Mouse (Mus musculus): ENCODE data around the gene Npdc1.

Gene Npdc1

GRCm38 (mm10) chr2:25430395-25431233, 31.5 kb downstream of the Npdc1 start:
- DNase-seq (ENCODE audit: low spot score in 2 of 2) = no peak

GRCm38 (mm10) chr2:25431308-25431855, 32.2 kb downstream of the Npdc1 start:
- no peak for DNase-seq (ENCODE audit: low spot score in 2 of 2)

DNA sequence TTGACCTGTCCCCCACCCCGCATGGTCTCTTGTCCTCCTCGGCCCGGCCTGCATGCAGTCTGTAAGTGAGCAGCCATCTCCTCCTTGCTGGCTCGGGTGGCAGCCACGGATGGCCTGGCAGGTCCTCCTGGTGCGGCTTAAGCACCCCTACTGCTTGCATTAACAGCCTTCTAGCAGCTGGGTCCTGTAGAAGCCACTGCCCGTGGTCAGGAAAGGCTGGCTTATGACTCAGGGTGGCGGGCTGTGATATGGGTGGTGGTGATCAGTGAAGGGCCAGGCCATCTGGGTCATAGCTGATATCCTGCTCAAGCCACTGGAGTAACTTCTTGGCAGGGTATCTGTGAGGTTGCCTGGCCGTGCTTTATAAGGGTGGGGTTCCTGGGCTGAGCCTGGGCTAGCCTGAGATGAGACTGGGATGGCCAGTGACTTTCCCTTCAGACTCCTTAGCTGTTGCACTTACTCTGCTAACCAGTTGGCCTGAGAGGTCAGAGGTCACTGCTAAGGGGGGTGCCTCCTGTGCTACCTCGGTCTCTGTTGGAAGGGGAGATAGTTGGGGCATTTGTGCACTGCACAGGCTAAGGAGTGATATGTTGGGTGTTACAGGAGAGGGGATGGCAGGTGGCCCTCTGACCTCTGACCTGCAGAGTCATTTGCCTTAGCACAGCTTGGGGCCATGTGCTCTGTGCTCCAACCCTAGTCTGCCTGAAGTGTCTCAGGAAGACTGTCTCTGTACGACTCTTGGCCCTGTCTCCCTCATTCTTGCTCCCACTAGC, 33.4 kb downstream of the Npdc1 start:
- no peak for DNase-seq (ENCODE audit: low spot score in 2 of 2)

- no peak for DNase-seq (ENCODE audit: low spot score in 2 of 2)
These were observed 34.0 kb downstream of the Npdc1 start for GRCm38 (mm10) chr2:25433101-25433500.

DNA sequence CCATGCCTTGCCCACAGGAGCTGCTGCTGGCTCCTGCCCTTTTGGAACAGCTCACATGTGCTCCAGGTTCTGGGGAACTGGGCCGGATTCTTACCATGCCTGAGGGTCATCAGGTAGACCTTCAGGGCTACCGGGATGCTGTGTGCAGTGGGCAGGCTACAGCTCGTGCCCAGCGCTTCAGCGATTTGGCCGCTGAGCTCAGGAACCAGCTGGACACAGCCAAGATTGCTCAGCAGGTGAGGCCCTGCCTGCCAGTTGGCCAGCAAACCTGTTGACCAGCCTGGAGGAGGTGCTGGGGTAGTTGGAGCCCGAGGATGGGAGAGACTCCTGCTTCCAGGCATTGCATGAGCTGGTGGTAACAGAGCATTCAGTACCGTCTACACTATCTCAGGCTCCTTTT, 35.1 kb downstream of the Npdc1 start:
- DNase-seq (ENCODE audit: low spot score in 2 of 2) = no peak

DNA sequence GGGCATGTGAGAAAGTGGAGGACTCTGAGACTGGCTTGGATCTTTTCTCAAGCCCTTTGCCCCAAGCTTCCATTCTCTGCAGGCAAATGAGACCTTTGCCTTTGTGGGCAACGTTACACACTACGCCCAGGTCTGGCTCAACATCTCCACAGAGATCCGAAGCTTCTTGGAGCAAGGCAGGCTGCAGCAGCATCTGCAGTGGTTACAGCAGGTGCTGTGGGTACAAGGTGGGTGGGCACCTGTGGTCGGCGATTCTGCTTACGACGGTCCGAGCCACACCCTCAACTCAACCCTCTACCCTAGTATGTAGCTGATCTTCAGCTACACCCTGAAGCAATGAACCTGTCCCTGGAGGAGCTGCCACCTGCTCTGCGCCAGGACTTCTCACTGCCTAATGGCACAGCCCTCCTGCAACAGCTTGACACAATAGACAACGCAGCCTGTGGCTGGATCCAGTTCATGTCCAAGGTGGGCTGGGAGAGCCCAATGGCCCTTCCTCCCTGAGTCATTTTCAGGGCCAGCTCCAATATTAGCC, 37.2 kb downstream of the Npdc1 start:
- DNase-seq (ENCODE audit: low spot score in 2 of 2) = no peak

- no peak for DNase-seq (ENCODE audit: low spot score in 2 of 2)
These were observed 41.9 kb downstream of the Npdc1 start for GRCm38 (mm10) chr2:25441067-25441466.

DNA sequence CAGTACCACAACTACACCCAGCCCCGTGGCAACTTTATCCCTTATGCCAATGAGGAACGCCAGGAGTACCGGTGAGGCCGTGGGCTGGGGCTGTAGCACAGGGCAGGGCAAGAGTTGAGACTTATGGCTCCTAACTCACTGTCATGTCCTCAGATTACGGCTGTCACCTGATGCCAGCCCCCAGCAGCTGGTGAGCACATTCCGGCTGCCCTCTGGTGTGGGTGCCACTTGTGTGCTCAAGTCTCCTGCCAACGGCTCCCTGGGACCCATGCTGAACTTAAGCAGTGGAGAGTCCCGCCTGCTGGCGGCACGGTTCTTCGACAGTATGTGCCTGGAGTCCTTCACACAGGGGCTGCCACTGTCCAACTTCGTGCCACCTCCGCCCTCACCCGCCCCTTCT, 43.5 kb downstream of the Npdc1 start:
- no peak for DNase-seq (ENCODE audit: low spot score in 2 of 2)

- no peak for DNase-seq (ENCODE audit: low spot score in 2 of 2)
These were observed 51.9 kb downstream of the Npdc1 start for GRCm38 (mm10) chr2:25450853-25451647.

GRCm38 (mm10) chr2:25452951-25453350, 53.8 kb downstream of the Npdc1 start:
- DNase-seq (ENCODE audit: low spot score in 2 of 2) = no peak

GRCm38 (mm10) chr2:25456205-25456953, 57.2 kb downstream of the Npdc1 start, which contains the start of gene Clic3:
Clic3 (plus strand) TSS chr2:25456838.
- DNase-seq (ENCODE audit: low spot score in 2 of 2) = peak; percentile 35 to 52

DNA sequence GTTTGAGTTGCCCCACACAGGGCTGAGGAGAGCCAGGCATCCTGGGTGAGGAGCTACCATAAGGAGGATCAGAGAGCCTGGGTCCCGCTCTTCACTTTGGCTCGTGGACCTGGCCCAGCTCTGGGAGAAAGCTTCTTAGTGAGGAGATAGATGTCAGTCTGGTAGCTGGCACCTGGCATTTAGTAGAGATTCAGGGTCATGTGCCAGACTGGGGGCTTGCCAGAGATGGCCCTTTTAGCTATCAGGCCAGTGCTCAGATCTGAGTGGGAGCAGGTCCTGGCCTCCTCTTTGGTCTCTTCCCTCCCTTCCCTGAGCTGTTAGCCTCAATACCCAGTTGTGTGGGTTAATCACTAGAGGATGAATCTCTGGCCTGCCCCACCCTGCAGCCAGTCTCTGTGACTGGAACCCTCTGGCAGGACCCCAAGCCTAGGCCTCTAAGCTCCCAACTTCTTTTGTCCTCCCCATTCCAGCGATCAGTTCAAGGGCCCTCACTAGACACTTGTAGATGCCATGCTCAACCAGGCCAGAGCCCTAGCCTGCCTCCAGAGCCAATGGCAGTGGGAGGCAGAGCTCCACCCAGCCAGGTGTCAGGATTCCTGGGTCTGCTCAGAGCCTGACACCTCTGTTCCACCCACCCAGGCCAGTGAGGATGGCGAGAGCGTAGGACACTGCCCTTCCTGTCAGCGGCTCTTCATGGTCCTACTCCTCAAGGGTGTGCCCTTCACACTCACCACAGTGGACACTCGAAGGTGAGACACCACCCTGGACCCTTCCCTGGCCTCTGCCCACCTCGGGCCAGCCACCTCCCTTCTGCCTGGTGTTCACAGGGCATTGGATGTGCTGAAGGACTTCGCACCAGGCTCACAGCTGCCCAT, 58.1 kb downstream of the Npdc1 start:
- no peak for DNase-seq (ENCODE audit: low spot score in 2 of 2)

GRCm38 (mm10) chr2:25458911-25459310, 59.8 kb downstream of the Npdc1 start:
- peak; percentile 34 to 73 for DNase-seq (ENCODE audit: low spot score in 2 of 2)

Data from urinary bladder, adult 18-20 months (tissue).